ENCODE assay signal across 8 mouse cellular contexts in genomic region chr16:38713404-38714258, GRCm38 (mm10). TPM values are rescaled to one million over a fixed set of nuclear protein-coding genes. Genes with fewer than 3 reads are reported as not detected.
A peak's percentile ranks its signal among the peaks of the same experiment; 100 is the strongest.
DNase-seq lines count a peak whose midpoint lies in the region; ATAC-seq lines count a peak whose summit lies in the region.

No protein-coding gene starts in this region.

- peak overlapping the region; percentile 100 for H3K27ac ChIP-seq in heart, embryonic 11.5 days (ENCODE audit: low read depth, low read length)
- peak overlapping the region; percentile 37 for H3K27ac ChIP-seq in forebrain, embryonic 13.5 days
- peak overlapping the region; percentile 45 for H3K27ac ChIP-seq in liver, embryonic 15.5 days (replicated peaks)

- peak; percentile 69; the same call in 1 of the 2 replicates for ATAC-seq in heart, embryonic 11.5 days (replicated peaks; ENCODE audit: insufficient number of reproducible peaks, low FRiP score, low TSS enrichment)
- peak; percentile 69 for ATAC-seq in forebrain, embryonic 13.5 days
- ATAC-seq in liver, embryonic 15.5 days (ENCODE audit: insufficient read depth), result no peak

- no peak for DNase-seq in heart, adult 18-20 months
- DNase-seq in CD8-positive naive resting alpha-beta T cell, adult 2 months (ENCODE audit: low read depth in 2 of 2, low spot score in 2 of 2), result peak; percentile 27 to 28
- DNase-seq in right cerebral cortex, adult 2 months (ENCODE audit: low spot score in 2 of 2), result no peak
- no peak for DNase-seq in cerebellum, postnatal 4 days (ENCODE audit: low spot score in 2 of 2)
- no peak for DNase-seq in spleen, postnatal 14 days (ENCODE audit: low spot score in 2 of 2)

- no peaks in the 10 kb centered on the region for H3K9me3 ChIP-seq in heart, embryonic 11.5 days (replicated peaks; ENCODE audit: control insufficient read depth, low read length)
- no peaks in the 10 kb centered on the region for H3K9me3 ChIP-seq in forebrain, embryonic 13.5 days (replicated peaks)
- H3K9me3 ChIP-seq in liver, embryonic 15.5 days (replicated peaks), result no peaks in the 10 kb centered on the region

- H3K4me3 ChIP-seq in heart, embryonic 11.5 days (ENCODE audit: low read depth, low read length), result peak overlapping the region; percentile 80
- peak overlapping the region; percentile 70 for H3K4me3 ChIP-seq in forebrain, embryonic 13.5 days
- H3K4me3 ChIP-seq in liver, embryonic 15.5 days (replicated peaks), result peak overlapping the region; percentile 61

- no peaks in the 10 kb centered on the region for H3K27me3 ChIP-seq in heart, embryonic 11.5 days (ENCODE audit: control insufficient read depth, insufficient read depth, low read length)
- H3K27me3 ChIP-seq in forebrain, embryonic 13.5 days, result peaks cover 8% of the 10 kb centered on the region; the same call in 1 of the 2 replicates
- H3K27me3 ChIP-seq in liver, embryonic 15.5 days, result peaks cover 53% of the 10 kb centered on the region

- H3K9ac ChIP-seq in heart, embryonic 11.5 days (ENCODE audit: low read depth, low read length), result peak overlapping the region; percentile 97
- peak overlapping the region; percentile 77 for H3K9ac ChIP-seq in forebrain, embryonic 13.5 days
- H3K9ac ChIP-seq in liver, embryonic 15.5 days, result peak overlapping the region; percentile 49; the same call in 1 of the 2 replicates

- peaks cover 26% of the 10 kb centered on the region for H3K4me1 ChIP-seq in heart, embryonic 11.5 days (ENCODE audit: control insufficient read depth, insufficient read depth, low read length)
- peaks cover 6% of the 10 kb centered on the region; the same call in 1 of the 2 replicates for H3K4me1 ChIP-seq in forebrain, embryonic 13.5 days
- peaks cover 18% of the 10 kb centered on the region; the same call in 1 of the 2 replicates for H3K4me1 ChIP-seq in liver, embryonic 15.5 days (replicated peaks)

- H3K36me3 ChIP-seq in heart, embryonic 11.5 days (ENCODE audit: control insufficient read depth, insufficient read depth, low read length), result no peaks in the 10 kb centered on the region
- no peaks in the 10 kb centered on the region for H3K36me3 ChIP-seq in forebrain, embryonic 13.5 days (ENCODE audit: poor library complexity, severe bottlenecking)
- no peaks in the 10 kb centered on the region for H3K36me3 ChIP-seq in liver, embryonic 15.5 days (replicated peaks)

- peak overlapping the region; percentile 60 for H3K4me2 ChIP-seq in heart, embryonic 11.5 days
- H3K4me2 ChIP-seq in forebrain, embryonic 13.5 days, result peak overlapping the region; percentile 87
- peak overlapping the region; percentile 78 for H3K4me2 ChIP-seq in liver, embryonic 15.5 days

- 17% methylated on average over 17 of the region's 17 CpGs for WGBS in heart, embryonic 11.5 days (ENCODE audit: insufficient replicate concordance)
- 30% methylated on average over 17 of the region's 17 CpGs for WGBS in forebrain, embryonic 13.5 days
- WGBS in liver, embryonic 15.5 days (ENCODE audit: insufficient replicate concordance), result 20% methylated on average over 17 of the region's 17 CpGs

RNA-seq across cellular contexts. Expression of gene Arhgap31, which starts 0.6 kb away (rescaled TPM):
- 33.9 and 35.8 TPM in 2 replicates for polyA plus RNA-seq in heart, embryonic 11.5 days (2014; fragmentation: Nextera tagmentation; extraction: Ambion mirVana)
- 10 to 100 TPM; 39.6 to 40.8 TPM for total RNA-seq in heart, adult 18-20 months (2021)
- polyA plus RNA-seq in forebrain, embryonic 13.5 days (2015; fragmentation: Nextera tagmentation; extraction: Ambion mirVana), result 3.1 and 3.6 TPM in 2 replicates
- 1.5 and 1.6 TPM in 2 replicates for polyA plus RNA-seq in liver, embryonic 15.5 days (2015; fragmentation: Nextera tagmentation; extraction: Ambion mirVana)

RNA-seq across cellular contexts. Expression of gene B4galt4, which starts 28.4 kb away (rescaled TPM):
- 31.0 and 33.8 TPM in 2 replicates for polyA plus RNA-seq in heart, embryonic 11.5 days (2014; fragmentation: Nextera tagmentation; extraction: Ambion mirVana)
- 10 to 100 TPM; 10.3 to 16.1 TPM for total RNA-seq in heart, adult 18-20 months (2021)
- 17.9 and 22.8 TPM in 2 replicates for polyA plus RNA-seq in forebrain, embryonic 13.5 days (2015; fragmentation: Nextera tagmentation; extraction: Ambion mirVana)
- 3.0 and 3.2 TPM in 2 replicates for polyA plus RNA-seq in liver, embryonic 15.5 days (2015; fragmentation: Nextera tagmentation; extraction: Ambion mirVana)

Comparison
In these comparisons a context has a peak if more than half of its experiments do, and no peak if none do; other contexts are left out.
1. H3K27ac ChIP-seq: peak in every context shown above with its lines; median percentile 100 in heart, embryonic 11.5 days; 45 in liver, embryonic 15.5 days; 37 in forebrain, embryonic 13.5 days.
2. DNase-seq: peak in CD8-positive naive resting alpha-beta T cell, adult 2 months (2 of 2); none in heart, adult 18-20 months (0 of 2), right cerebral cortex, adult 2 months (0 of 2), cerebellum, postnatal 4 days (0 of 2) and spleen, postnatal 14 days (0 of 2).
3. Peak in every context shown above with its lines, with median percentiles within 50 percentile points of each other: H3K4me2 ChIP-seq, H3K4me3 ChIP-seq and H3K9ac ChIP-seq.